ENCODE assay signal across 14 mouse cellular contexts in the genomic region with DNA sequence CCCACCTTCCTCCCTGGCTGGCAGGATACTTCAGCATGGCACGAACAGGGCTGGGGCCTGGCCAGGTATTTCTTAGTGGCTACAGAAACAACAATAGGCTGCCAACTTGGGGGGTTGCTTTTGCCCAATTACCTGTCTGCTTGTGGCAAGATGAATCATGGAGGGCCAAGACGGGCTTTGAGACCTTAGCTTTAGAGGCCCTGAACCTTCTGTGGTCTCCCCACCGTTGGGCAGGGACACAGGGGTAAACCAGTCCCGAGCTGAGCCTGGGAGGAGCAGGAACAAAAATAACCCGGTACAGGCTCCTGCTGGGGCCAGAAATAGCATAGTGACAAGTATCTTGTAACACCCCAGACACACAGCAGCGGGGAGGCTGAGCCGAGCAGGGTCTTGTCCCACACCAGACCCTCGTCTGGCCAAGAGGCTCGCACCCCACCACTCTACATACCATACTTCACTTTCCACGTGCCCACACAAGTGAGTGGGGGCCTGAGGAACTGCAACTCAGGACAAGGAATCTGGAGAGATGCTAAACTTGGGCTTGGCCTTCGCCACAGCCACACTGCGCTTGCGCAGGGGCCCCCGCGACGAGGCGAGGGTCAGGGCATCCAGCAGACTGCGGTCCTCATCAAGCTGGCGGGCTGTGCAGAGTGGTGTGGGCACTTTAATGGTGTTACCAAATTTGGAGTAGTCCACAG. TPM values are rescaled to one million over a fixed set of nuclear protein-coding genes. Genes with fewer than 3 reads are reported as not detected.
DNase-seq lines count a peak whose midpoint lies in the region; ATAC-seq lines count a peak whose summit lies in the region.
"Had no signal": no experiment of that assay in that cellular context is flagged by ENCODE, and none has a peak within 500 bp of the region (broad histone marks: within the 10 kb centered on the region; RNA-seq: fewer than 3 reads in every experiment).

No protein-coding gene starts in this region.

- peaks cover 25% of the 10 kb centered on the region for H3K27me3 ChIP-seq in hindbrain, embryonic 13.5 days
- no peaks in the 10 kb centered on the region; the same call in 1 of the 2 replicates for H3K27me3 ChIP-seq in hindbrain, embryonic 11.5 days (ENCODE audit: control insufficient read depth, insufficient read depth, low read length)

- H3K4me3 ChIP-seq in hindbrain, embryonic 13.5 days = no peak overlapping the region
- H3K4me3 ChIP-seq in hindbrain, embryonic 11.5 days (ENCODE audit: low read depth, low read length) = no peak overlapping the region
- H3K4me3 ChIP-seq: midbrain, embryonic 13.5 days had no signal

- no peak for ATAC-seq in hindbrain, embryonic 13.5 days (ENCODE audit: low FRiP score)
- no peak for ATAC-seq in hindbrain, embryonic 11.5 days (ENCODE audit: low FRiP score)
- ATAC-seq: midbrain, embryonic 13.5 days had no signal

- peaks cover 36% of the 10 kb centered on the region for H3K4me1 ChIP-seq in hindbrain, embryonic 13.5 days (replicated peaks)
- no peaks in the 10 kb centered on the region for H3K4me1 ChIP-seq in hindbrain, embryonic 11.5 days (replicated peaks; ENCODE audit: control insufficient read depth, insufficient read depth, low read length)

- intact Hi-C loops in heart, postnatal 14 days (cut with DNase I) = no loop called here

- no peaks in the 10 kb centered on the region for H3K9me3 ChIP-seq in hindbrain, embryonic 13.5 days
- no peaks in the 10 kb centered on the region for H3K9me3 ChIP-seq in hindbrain, embryonic 11.5 days (ENCODE audit: control insufficient read depth, low read length)
- H3K9me3 ChIP-seq: midbrain, embryonic 13.5 days had no signal

- no peak for DNase-seq in hindbrain, embryonic 11.5 days (ENCODE audit: low spot score)
- peak; percentile 75 for DNase-seq in cerebellum, adult 9-10 months
- peak; percentile 56 to 70 for DNase-seq in gastrocnemius, adult 8-10 months (ENCODE audit: low spot score in 2 of 2)
- peak; percentile 48 to 60 for DNase-seq in heart, postnatal 14 days
- DNase-seq in kidney, postnatal 36 days = no peak
- no peak for DNase-seq in thymus, adult 18-20 months
- no peak for DNase-seq in urinary bladder, adult 2 months (ENCODE audit: low spot score)
- DNase-seq: adrenal gland, adult 8-10 months; embryo, embryonic 11 days; thymus, postnatal 25 days had no signal

- peak overlapping the region; percentile 15; the same call in 1 of the 2 replicates for H3K4me2 ChIP-seq in hindbrain, embryonic 13.5 days
- H3K4me2 ChIP-seq in hindbrain, embryonic 11.5 days (replicated peaks; ENCODE audit: low read depth, low read length) = no peak overlapping the region
- H3K4me2 ChIP-seq: midbrain, embryonic 13.5 days had no signal

- no peak overlapping the region for H3K27ac ChIP-seq in hindbrain, embryonic 13.5 days
- no peak overlapping the region for H3K27ac ChIP-seq in hindbrain, embryonic 11.5 days (ENCODE audit: low read depth, low read length)
- H3K27ac ChIP-seq: liver, embryonic 14.5 days; midbrain, embryonic 13.5 days had no signal

- WGBS in hindbrain, embryonic 13.5 days = 81% methylated on average over 19 of the region's 19 CpGs
- WGBS in hindbrain, embryonic 11.5 days = 83% methylated on average over 19 of the region's 19 CpGs

- no peaks in the 10 kb centered on the region for H3K36me3 ChIP-seq in hindbrain, embryonic 13.5 days
- H3K36me3 ChIP-seq in hindbrain, embryonic 11.5 days (ENCODE audit: control insufficient read depth, insufficient read depth, low read length) = no peaks in the 10 kb centered on the region
- H3K36me3 ChIP-seq: midbrain, embryonic 13.5 days had no signal

- peak overlapping the region; percentile 49; the same call in 1 of the 2 replicates for H3K9ac ChIP-seq in hindbrain, embryonic 13.5 days
- no peak overlapping the region for H3K9ac ChIP-seq in hindbrain, embryonic 11.5 days (ENCODE audit: low read depth, low read length)
- H3K9ac ChIP-seq: liver, embryonic 14.5 days; midbrain, embryonic 13.5 days had no signal

RNA-seq across cellular contexts. Expression of gene Kcnj11, which starts 2.2 kb away (rescaled TPM):
- polyA plus RNA-seq in hindbrain, embryonic 13.5 days (2015; fragmentation: Nextera tagmentation; extraction: Ambion mirVana) = 0.88 and 1.6 TPM in 2 replicates
- 0.25 and 0.49 TPM in 2 replicates for polyA plus RNA-seq in hindbrain, embryonic 11.5 days (2014; fragmentation: Nextera tagmentation; extraction: Ambion mirVana)
- 100 to 1,000 TPM; 128 to 144 (median 135) TPM for total RNA-seq in gastrocnemius, adult 8-10 months (2022)
- total RNA-seq in heart, postnatal 14 days (2021) = 10 to 100 TPM; 82.8 to 85.0 TPM
- polyA plus RNA-seq in urinary bladder, adult 2 months (2012; rRNA removed) = 0.13 and 0.23 TPM in 2 replicates
- total RNA-seq: hematopoietic stem cell, adult 5-6 weeks had no signal

Comparison
In these comparisons a context has a peak if more than half of its experiments do, and no peak if none do; other contexts are left out.
1. DNase-seq: peak in cerebellum, adult 9-10 months (single experiment), gastrocnemius, adult 8-10 months (2 of 2) and heart, postnatal 14 days (2 of 2); none in hindbrain, embryonic 11.5 days (single experiment), kidney, postnatal 36 days (0 of 2), thymus, adult 18-20 months (0 of 2) and urinary bladder, adult 2 months (single experiment).